Mouse (Mus musculus): ENCODE measurements at regions not wholly inside any gene's neighbourhood (a gene's known extent, or its start where the extent isn't known, plus 50 kb on each side); places are given as distances from the start of the nearest gene placed in this dataset.

GRCm38 (mm10) chr13:90584766-90585165 lies 320.4 kb downstream of the Atp6ap1l start:
- no peak for DNase-seq (ENCODE audit: extremely low read depth, low read depth, low spot score)

- no peak for DNase-seq (ENCODE audit: extremely low read depth, low read depth, low spot score)
Measured at GRCm38 (mm10) chr13:90575371-90575770, 329.8 kb downstream of the Atp6ap1l start.

GRCm38 (mm10) chr13:90572580-90572979 lies 332.6 kb downstream of the Atp6ap1l start:
- DNase-seq (ENCODE audit: extremely low read depth, low read depth, low spot score): no peak

- DNase-seq (ENCODE audit: extremely low read depth, low read depth, low spot score): no peak
Measured at GRCm38 (mm10) chr13:90563183-90563840, 341.8 kb downstream of the Atp6ap1l start.

- no peak for DNase-seq (ENCODE audit: extremely low read depth, low read depth, low spot score)
Measured at GRCm38 (mm10) chr13:90560095-90560494, 345.1 kb downstream of the Atp6ap1l start.

GRCm38 (mm10) chr13:90559481-90559880 lies 345.7 kb downstream of the Atp6ap1l start:
- DNase-seq (ENCODE audit: extremely low read depth, low read depth, low spot score): no peak

GRCm38 (mm10) chr13:90551166-90551565 lies 354.0 kb downstream of the Atp6ap1l start:
- DNase-seq (ENCODE audit: extremely low read depth, low read depth, low spot score): no peak

GRCm38 (mm10) chr13:90546288-90547035 lies 358.7 kb downstream of the Atp6ap1l start:
- DNase-seq (ENCODE audit: extremely low read depth, low read depth, low spot score): no peak

GRCm38 (mm10) chr13:90545816-90546215 lies 359.3 kb downstream of the Atp6ap1l start:
- no peak for DNase-seq (ENCODE audit: extremely low read depth, low read depth, low spot score)

- no peak for DNase-seq (ENCODE audit: extremely low read depth, low read depth, low spot score)
Measured at GRCm38 (mm10) chr13:90537525-90537924, 367.6 kb downstream of the Atp6ap1l start.

GRCm38 (mm10) chr13:90526998-90527397 lies 378.2 kb downstream of the Atp6ap1l start:
- DNase-seq (ENCODE audit: extremely low read depth, low read depth, low spot score): no peak

- DNase-seq (ENCODE audit: extremely low read depth, low read depth, low spot score): no peak
Measured at GRCm38 (mm10) chr13:90525801-90526200, 379.4 kb downstream of the Atp6ap1l start.

- DNase-seq (ENCODE audit: extremely low read depth, low read depth, low spot score): no peak
Measured at GRCm38 (mm10) chr13:90521758-90522245, 383.4 kb downstream of the Atp6ap1l start.

GRCm38 (mm10) chr13:90520992-90521757 lies 384.0 kb downstream of the Atp6ap1l start:
- no peak for DNase-seq (ENCODE audit: extremely low read depth, low read depth, low spot score)

GRCm38 (mm10) chr13:90515773-90516503 lies 389.2 kb downstream of the Atp6ap1l start:
- peak; percentile 46 for DNase-seq (ENCODE audit: extremely low read depth, low read depth, low spot score)

- DNase-seq (ENCODE audit: extremely low read depth, low read depth, low spot score): no peak
Measured at GRCm38 (mm10) chr13:90513867-90514266, 391.3 kb downstream of the Atp6ap1l start.

GRCm38 (mm10) chr13:90512786-90513401 lies 392.3 kb downstream of the Atp6ap1l start:
- no peak for DNase-seq (ENCODE audit: extremely low read depth, low read depth, low spot score)

- no peak for DNase-seq (ENCODE audit: extremely low read depth, low read depth, low spot score)
Measured at GRCm38 (mm10) chr13:90510479-90510878, 394.7 kb downstream of the Atp6ap1l start.

- no peak for DNase-seq (ENCODE audit: extremely low read depth, low read depth, low spot score)
Measured at GRCm38 (mm10) chr13:90503188-90503587, 402.0 kb downstream of the Atp6ap1l start.

- peak; percentile 50 for DNase-seq (ENCODE audit: extremely low read depth, low read depth, low spot score)
Measured at GRCm38 (mm10) chr13:90502141-90502540, 403.0 kb downstream of the Atp6ap1l start.

All from fat pad, adult 2 months (tissue).